Mouse (Mus musculus) brain, embryonic 14.5 days (tissue): ENCODE data around the gene Hs6st2. TPM values are rescaled to one million over a fixed set of nuclear protein-coding genes. Genes with fewer than 3 reads are reported as not detected.

Experiments
- DNase-seq: peaks from one replicate; pipeline ENCODE4 v3.0.0-alpha.2; 2011; ENCODE audit warnings: low read depth
- CTCF ChIP-seq: fragments of 200-500 bp; IDR thresholded peaks from 2 replicates; pipeline ENCODE4 v1.5.1; 2012; ENCODE audit warnings: inconsistent platforms, mild to moderate bottlenecking, moderate library complexity, borderline replicate concordance; ENCODE audit not compliant: insufficient read depth, insufficient read length; ENCODE audit errors: extremely low read depth
- POLR2A ChIP-seq: fragments of 200-500 bp; IDR thresholded peaks from 2 replicates; pipeline ENCODE4 v1.6.1; 2012; ENCODE audit warnings: mild to moderate bottlenecking, inconsistent platforms, borderline replicate concordance; ENCODE audit not compliant: poor library complexity, insufficient read depth, insufficient read length, severe bottlenecking; ENCODE audit errors: extremely low read depth
- polyA plus RNA-seq: library from polyadenylated mRNA; depleted of rRNA; stranded (reverse); fragments of >200 nt; gene quantifications from 2 replicates; pipeline ENCODE4 v1.2.3, GENCODE M21; 2012; rRNA removed

Hs6st2 gene
- polyA plus RNA-seq, 1 experiment = 23.2 TPM

DNA sequence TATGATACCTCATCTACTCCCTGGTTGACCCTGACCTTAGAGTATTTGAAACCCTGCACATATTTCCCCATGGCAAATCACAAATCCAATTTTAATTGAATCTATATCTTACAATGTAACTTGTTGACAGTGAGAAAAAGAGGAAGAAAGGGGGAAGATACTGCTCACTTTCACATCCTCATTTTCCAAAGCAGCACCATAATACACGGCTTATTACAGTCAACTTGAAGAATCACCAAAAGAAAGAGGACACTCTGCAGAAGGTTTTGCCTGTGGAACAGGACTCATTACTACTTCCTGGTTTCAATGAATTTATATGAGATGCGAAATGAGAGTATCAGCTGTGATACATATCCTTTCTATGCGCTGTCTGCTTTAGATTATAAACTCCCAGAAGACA is 220.2 kb downstream of the Hs6st2 start:
- TF ChIP-seq CTCF = no peak
- TF ChIP-seq POLR2A = no peak
- no peak for DNase-seq

DNA sequence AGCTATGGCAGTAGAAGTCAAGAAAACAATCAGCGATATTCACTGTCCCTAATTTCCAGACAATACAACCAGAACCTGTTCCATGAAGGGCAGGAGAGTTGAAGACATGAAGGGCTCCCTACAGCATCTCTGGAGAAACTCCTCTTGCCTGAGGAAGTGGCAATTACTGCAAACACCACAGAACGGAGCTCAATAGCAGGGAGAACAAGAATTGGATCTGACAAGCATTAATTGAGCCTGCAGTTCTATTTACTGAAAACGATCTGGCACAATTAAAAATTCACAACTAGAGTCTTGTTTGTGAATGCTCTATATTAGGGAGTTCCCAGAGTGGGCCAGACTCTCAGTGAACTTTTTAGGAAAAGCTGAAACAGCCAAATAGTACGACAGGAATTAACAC is 238.3 kb downstream of the Hs6st2 start:
- peak; percentile 59 for DNase-seq
- TF ChIP-seq POLR2A (no peak), CTCF (no peak)

DNA sequence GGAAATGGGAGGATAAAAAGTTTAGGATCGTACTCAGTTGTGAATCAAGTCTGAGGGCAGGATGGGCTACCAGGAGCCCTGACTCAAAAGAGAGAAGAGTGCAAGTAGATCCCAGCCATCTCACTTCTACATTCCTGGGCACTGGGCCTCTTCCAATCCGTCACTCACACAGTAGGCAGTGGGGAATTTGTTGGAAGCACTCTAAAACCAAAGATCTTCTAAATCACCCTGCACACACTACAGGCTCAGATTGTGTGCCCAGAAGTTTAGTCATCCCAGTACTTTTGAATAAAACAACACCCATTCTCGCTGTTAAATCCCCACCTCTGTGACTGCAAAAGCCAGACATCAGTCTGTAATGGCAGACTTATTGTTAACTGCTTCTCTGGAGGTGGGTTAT is 249.9 kb downstream of the Hs6st2 start:
- no peak for TF ChIP-seq CTCF
- no peak for TF ChIP-seq POLR2A

DNA sequence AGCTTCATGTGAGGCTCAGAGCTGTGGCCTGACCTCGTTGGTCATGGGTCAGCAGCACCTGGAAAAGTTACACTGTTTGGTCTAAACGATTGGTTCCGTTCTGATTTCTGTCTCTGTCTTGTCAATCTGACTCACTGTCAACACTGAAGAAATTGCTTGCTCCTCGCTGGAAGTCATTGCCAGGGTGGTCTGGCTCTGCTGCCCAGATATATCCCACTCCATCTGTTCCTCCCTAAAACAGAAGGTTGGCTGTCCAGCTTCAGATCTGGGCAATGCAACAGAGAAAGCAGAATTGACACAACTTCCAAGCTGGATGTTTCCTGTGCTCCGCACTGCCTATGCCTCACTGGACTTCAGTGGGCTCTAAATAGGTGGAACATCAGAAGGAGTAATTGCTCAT is 256.6 kb downstream of the Hs6st2 start:
- TF ChIP-seq CTCF (no peak), POLR2A (no peak)
- no peak for DNase-seq

More for the DNA sequence above, 249.9 kb downstream of the Hs6st2 start:
- no peak for DNase-seq

DNA sequence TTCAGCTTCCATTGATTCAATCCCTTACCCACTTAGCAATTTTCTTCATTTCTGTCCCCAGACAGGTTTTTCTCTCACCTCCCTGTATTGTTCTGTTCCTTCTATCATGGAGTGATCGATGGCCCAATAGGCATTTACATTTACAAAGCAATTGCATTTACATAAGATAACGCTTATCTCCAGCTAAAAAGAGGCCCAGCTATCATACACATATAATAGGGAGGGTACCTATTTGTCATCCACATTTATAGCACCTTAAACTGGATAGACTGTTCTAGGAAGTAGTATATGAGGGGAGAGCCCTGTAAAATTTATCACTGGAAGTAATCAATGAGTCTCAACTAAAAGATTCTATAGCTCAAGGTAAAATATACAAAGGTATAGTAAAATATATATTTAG is 271.4 kb downstream of the Hs6st2 start:
- TF ChIP-seq CTCF = no peak
- no peak for TF ChIP-seq POLR2A
- no peak for DNase-seq

DNA sequence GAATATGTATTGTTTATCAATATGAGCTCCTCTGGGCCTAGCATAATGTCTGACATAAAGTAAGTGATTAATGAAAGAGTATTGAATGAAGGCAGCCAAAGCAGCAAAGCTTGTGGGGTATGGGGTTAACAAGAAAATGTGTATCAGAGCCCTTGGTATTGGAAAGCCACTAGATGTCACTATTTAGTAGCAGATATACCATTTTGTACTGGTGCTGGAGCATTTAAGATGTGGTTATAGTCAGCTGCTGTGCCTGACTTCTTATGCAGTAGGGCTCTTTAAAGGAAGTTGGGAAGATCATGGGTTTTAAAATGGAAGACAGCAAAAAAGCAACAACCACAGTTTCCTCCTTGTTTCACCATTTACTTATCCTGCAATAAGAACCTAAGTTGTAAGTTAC is 284.2 kb downstream of the Hs6st2 start:
- DNase-seq = peak; percentile 81

DNA sequence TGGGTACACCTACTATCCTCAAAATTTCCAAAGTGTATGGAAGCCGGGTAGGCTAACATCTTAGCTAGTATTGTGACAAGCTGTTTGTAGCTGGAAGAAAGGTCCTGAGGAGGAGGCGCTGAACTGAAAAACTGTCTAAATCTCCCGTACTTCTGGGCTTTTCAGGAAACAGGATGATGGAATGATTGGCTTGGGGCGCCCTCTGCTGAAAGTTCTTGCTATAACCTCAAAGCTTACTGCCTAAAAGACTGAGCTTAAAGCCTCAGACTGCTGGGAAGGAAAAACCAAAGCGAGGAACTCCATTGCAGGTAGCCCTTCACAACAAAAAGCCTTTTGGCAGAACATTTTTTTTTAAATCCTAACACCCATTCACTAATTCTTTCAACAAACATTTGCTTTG is 307.0 kb downstream of the Hs6st2 start:
- peak; percentile 83 for DNase-seq
- TF ChIP-seq CTCF (peak; percentile 63; the same call in 1 of the 2 replicates), POLR2A (no peak)

More for the DNA sequence above, 284.2 kb downstream of the Hs6st2 start:
- TF ChIP-seq POLR2A (no peak), CTCF (peak; percentile 35; the same call in 1 of the 2 replicates)

DNA sequence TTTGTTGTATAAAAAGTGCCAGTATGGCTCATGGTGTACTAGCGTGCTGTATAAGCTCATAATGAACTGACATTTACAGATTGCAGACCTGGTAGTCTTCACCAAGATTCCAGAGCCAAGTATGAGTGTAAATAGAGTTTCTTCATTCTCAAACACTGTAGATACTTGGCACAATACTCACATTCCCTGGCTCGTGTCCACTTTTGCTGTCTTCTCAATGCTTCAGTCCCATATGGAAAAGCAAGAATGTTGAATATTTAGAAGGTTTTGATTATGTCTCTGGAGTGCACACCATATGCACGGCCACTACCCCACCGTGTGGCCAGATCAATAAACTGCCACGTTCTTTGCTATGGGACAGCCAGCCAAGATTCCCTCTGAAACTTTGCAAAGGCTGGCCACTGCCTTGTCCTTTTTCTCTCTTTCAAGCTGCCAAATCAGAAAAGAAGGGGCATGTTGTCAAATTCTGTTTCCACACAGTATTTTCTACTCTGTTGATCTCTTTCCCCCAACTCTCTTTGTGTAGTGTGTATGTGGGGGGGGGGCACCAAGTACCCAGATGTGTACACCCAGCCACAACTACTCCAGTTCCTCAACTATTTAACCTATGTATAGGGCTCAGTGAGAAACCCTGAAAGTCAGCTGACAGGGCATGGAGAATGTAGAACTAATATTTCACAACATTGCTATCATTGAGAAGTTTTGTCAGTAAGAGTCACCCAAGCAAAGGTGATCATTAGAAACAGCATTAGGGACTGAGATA is 309.0 kb downstream of the Hs6st2 start:
- peak; percentile 80 for DNase-seq
- TF ChIP-seq CTCF (peak; percentile 60; the same call in 1 of the 2 replicates), POLR2A (no peak)

DNA sequence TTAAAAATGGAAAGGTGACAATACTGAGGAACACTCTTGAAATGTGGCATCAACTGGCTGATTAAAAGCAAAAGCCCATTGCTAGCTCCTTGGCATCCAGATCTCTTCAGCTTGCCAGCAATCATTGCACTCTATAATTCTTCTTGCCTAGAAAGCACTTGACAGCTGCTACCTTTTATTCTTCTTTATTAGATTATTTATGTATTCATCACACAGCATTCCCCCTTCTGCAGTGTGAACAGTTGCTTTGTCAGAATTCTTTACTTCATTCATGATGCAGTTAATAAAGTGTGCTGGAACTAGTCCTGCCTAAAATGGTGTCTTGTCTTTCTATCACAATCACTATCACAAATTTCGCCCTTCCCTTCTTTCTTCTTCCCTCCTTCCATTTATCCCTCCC is 332.0 kb downstream of the Hs6st2 start:
- TF ChIP-seq POLR2A = no peak
- TF ChIP-seq CTCF = no peak
- peak; percentile 48 for DNase-seq

DNA sequence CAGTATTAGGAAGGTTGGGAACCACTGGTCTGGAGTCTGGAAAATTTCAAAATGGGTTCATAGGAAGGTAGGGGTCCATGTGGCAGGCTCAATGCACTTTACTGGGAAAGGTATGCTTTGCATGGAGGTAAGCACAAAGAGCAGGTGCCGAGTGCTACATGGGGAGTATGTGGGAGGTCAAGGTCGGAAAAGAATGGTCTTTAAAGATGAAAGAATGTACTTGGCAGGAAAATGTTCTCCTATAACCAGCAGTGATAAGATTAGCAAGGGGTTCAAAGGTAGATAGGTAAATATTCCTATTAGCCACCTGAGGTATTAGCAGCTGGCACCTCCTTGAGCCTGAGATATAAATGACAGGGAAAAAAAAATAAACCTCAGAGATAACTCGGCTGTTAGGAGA is 338.1 kb downstream of the Hs6st2 start:
- TF ChIP-seq POLR2A (no peak), CTCF (no peak)
- no peak for DNase-seq

Other genes starting within 250 kb of the Hs6st2 start
- gene Usp26, start 119.4 kb upstream of the Hs6st2 start, polyA plus RNA-seq = not detected in 2 replicates